Mouse (Mus musculus) large intestine, adult 2 months (tissue): ENCODE measurements around the gene Sun2. TPM values are rescaled to one million over a fixed set of nuclear protein-coding genes. Genes with fewer than 3 reads are reported as not detected.
A peak's percentile ranks its signal among the peaks of the same experiment; 100 is the strongest.

Experiments used
- DNase-seq: peaks from one replicate; pipeline ENCODE4 v3.0.0-alpha.2; 2012; ENCODE audit warnings: low read depth, low spot score
- WGBS: fragments of 180-500 bp; shearing (Covaris S2); methylation state at CpG from one replicate; pipeline ENCODE4 v1.1.7; 2018; 5-methylcytosine and 5-hydroxymethylcytosine counted together
- polyA plus RNA-seq: library from polyadenylated mRNA; depleted of rRNA; stranded (reverse); fragments of >200 nt; gene quantifications from 2 replicates; pipeline ENCODE4 v1.2.3, GENCODE M21; 2012

Sun2 gene
- polyA plus RNA-seq, 1 experiment: 19.0 TPM

DNA sequence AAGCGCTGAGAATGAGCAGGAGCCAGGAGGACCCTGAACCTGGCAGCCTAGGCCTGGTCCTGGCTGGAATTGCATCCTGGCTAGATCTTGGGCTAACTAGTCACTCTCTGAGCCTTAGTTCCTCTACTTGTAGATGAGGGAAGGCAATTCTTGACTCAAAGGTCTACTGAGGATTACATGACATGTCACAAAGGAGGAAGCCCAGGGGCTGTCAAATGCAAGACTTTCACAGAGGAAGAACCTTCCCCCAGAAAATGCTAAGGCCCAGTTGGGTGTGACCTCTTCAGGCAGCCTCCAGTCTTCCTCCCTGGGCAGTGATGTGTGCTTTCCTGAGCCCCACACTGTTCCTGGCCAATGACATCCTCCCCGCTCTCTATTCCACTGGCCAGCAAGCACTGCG is 14.8 kb upstream of the Sun2 start:
- 94% methylated on average over 3 of the region's 3 CpGs for WGBS
- no peak for DNase-seq

- 77% methylated on average over 8 of the region's 8 CpGs for WGBS
- DNase-seq: no peak
These were observed 13.8 kb upstream of the Sun2 start for GRCm38 (mm10) chr15:79755977-79756625.

GRCm38 (mm10) chr15:79755176-79755575 is 12.8 kb upstream of the Sun2 start:
- DNase-seq: no peak
- 72% methylated on average over 4 of the region's 4 CpGs for WGBS

- DNase-seq: no peak
- WGBS: 72% methylated on average over 4 of the region's 4 CpGs
These were observed 11.5 kb upstream of the Sun2 start for GRCm38 (mm10) chr15:79753873-79754272.

DNA sequence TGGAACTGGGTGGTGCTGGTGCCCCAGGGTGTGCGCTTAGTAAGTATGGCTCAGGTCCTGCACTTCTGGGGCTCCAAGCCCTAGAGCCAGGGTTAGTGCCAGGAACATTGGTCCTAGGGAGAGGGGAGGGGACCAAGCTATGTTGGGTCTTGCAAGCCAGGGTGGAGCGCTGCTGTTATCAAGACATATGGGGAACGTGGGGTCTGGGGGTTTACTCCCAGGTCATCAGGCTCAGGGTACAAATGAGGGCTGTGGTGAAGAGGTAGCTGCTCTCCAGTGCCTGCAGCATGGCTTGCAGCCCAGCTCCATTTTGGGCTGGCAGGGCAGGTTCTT is 11.1 kb upstream of the Sun2 start:
- 97% methylated on average over 3 of the region's 3 CpGs for WGBS
- no peak for DNase-seq

- WGBS: 23% methylated on average over 11 of the region's 11 CpGs
- DNase-seq: peak; percentile 11
These were observed 10.5 kb upstream of the Sun2 start for GRCm38 (mm10) chr15:79752742-79753419.

- no peak for DNase-seq
- WGBS: 82% methylated on average over 17 of the region's 17 CpGs
These were observed 9.4 kb upstream of the Sun2 start for GRCm38 (mm10) chr15:79751772-79752171.

- no peak for DNase-seq
- 84% methylated on average over 8 of the region's 8 CpGs for WGBS
These were observed 7.9 kb upstream of the Sun2 start for GRCm38 (mm10) chr15:79750266-79750665.

GRCm38 (mm10) chr15:79749162-79749561 is 6.8 kb upstream of the Sun2 start:
- WGBS: 87% methylated on average over 7 of the region's 7 CpGs
- no peak for DNase-seq

DNA sequence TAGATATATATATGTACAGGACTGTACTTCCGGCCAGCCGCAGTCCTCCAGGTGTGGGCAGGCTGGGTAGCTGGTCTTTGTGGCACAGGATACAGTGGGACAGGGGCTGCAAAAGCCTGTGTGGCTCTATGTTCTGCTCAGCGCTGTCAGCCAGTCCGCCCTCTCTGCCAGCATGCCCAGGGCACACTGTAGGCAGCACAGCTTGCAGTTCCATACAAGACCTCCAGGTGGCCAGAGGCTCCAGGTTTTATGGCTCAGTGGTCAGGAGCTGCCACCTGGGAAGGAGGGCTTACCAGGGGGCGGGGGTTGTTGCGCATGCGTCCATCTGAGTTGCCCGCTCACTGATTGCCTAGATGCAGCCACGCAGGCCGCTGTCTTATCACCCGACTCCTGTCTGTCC is 5.7 kb upstream of the Sun2 start:
- no peak for DNase-seq
- 95% methylated on average over 11 of the region's 11 CpGs for WGBS

- 88% methylated on average over 5 of the region's 5 CpGs for WGBS
- DNase-seq: no peak
These were observed 3.5 kb upstream of the Sun2 start for GRCm38 (mm10) chr15:79745883-79746282.

GRCm38 (mm10) chr15:79745312-79745711 is 3.0 kb upstream of the Sun2 start:
- peak; percentile 61 for DNase-seq
- 36% methylated on average over 10 of the region's 10 CpGs for WGBS

- 58% methylated on average over 8 of the region's 8 CpGs for WGBS
- peak; percentile 21 for DNase-seq
These were observed 2.4 kb upstream of the Sun2 start for GRCm38 (mm10) chr15:79744742-79745141.

GRCm38 (mm10) chr15:79744001-79744400 is 1.7 kb upstream of the Sun2 start:
- no peak for DNase-seq
- 89% methylated on average over 11 of the region's 11 CpGs for WGBS

DNA sequence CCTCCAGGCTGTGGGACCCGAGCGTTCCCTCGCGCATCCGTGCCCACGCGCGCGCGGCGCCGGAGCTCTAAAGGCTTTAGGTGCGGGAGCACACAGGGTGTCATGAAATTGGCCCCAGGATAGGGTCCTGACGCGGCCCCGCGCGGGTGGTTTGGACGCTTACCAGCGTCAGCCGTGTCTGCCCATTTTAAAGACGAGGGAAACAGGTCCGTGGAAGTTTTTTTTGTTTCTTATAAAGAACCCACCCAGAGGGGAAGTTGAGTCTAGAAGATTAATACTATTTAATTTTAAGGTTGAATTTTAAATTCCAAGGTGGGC is 329 bp upstream of the Sun2 start:
- no peak for DNase-seq
- under 1% methylated on average over 23 of the region's 23 CpGs for WGBS

GRCm38 (mm10) chr15:79741173-79741858 is 1.0 kb downstream of the Sun2 start:
- WGBS: under 1% methylated on average over 14 of the region's 14 CpGs
- DNase-seq: peak; percentile 24

GRCm38 (mm10) chr15:79740739-79741138 is 1.6 kb downstream of the Sun2 start:
- WGBS: 39% methylated on average over 3 of the region's 3 CpGs
- no peak for DNase-seq

- DNase-seq: no peak
- WGBS: 87% methylated on average over 8 of the region's 8 CpGs
These were observed 8.0 kb downstream of the Sun2 start for GRCm38 (mm10) chr15:79734311-79734710.

- WGBS: 74% methylated on average over 4 of the region's 4 CpGs
- DNase-seq: no peak
These were observed 8.7 kb downstream of the Sun2 start for GRCm38 (mm10) chr15:79733640-79734039.

DNA sequence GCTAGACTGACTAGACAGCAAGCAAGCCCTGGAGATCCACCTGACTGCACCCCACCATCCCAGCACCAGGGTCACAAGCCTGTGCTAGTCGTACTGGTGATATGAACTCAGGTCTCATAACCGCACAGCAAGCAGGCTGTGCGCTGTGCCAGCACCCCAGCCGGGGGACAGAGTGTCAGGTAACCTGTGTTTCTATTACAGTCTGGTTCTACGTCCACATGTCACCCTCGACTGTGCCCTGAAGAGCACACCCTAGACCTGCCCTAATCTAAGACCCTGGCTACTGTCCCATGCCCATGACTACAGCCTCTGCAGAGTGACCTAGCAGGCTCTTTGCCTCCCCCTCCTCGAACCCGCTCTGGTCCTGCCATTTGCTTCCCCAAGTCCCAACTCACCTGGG is 9.1 kb downstream of the Sun2 start:
- no peak for DNase-seq
- WGBS: 96% methylated on average over 8 of the region's 8 CpGs

DNA sequence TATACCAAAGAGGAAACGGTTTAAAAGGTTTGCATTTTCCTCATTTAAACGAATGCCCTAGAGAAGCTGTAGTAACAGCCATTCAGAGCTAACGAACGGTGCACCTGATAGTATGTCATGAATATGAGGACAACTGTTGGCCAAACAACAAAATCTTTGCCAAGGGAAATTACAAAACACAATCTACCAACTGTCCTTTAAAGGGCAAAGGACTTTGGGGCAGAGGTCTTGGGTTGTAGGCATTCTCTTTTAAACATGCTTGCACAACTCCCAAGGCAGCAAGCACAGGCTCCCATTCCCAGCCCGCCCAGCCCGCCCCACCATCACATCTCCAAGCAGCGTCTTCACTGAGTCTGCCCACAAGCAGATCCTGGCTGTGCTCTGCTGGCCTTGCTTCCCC is 10.8 kb downstream of the Sun2 start:
- WGBS: 93% methylated on average over 7 of the region's 7 CpGs
- no peak for DNase-seq
